Mouse (Mus musculus): Measurements from ENCODE around the gene Ccdc71. TPM values are rescaled to one million over a fixed set of nuclear protein-coding genes. Genes with fewer than 3 reads are reported as not detected.

The Ccdc71 gene
- polyA plus RNA-seq (2015; fragmentation: Illumina TruSeq; extraction: RNeasy Lipid Tissue Mini Kit (QIAGEN cat#74804); ENCODE audit: insufficient read depth, low replicate concordance), result 13.7 TPM

DNA sequence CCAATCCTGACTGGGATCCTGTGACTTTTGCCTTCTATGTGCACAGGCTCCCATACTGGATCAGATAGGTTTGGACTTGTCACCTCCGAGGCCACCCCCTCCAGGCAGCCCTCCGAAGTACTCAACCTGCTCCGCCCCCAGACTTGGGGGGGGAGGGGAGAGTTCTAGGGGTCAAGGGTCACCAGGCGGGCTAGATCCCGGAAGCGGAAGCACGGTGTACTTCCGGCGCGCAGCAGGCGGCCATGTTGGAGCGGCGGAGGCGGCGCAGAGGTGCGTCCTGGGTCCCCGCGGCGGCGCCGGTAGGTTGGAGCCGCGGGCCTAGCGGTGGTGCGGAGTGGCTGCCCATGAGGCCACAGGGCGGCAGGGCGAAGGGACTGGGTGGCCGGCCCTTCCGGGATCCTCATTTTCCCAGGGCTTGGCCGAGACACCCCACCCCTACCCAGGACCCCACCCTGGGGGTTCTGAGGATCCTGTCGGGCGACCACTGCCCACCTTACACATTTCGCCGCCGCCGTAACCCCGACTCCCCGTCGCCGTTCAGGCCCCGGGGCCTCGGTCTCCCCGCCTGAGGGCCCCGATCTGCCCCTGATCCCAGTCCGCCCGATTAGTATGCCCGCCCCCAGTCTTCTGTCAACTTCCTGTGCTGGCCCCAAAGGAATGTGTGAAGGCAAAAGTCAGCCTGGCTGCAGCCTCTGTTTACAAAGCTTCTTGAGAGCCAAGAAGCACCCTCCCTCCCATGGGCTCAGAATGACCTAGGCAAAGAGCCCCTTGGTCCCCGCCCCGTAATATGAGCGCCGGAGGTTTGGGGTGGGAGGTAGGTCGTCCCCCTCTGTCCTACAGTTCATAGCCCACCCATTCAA, at the start of gene Ccdc71:
Ccdc71 (plus strand) TSS at position 209 of the 860 bp plus-strand sequence.

DNA sequence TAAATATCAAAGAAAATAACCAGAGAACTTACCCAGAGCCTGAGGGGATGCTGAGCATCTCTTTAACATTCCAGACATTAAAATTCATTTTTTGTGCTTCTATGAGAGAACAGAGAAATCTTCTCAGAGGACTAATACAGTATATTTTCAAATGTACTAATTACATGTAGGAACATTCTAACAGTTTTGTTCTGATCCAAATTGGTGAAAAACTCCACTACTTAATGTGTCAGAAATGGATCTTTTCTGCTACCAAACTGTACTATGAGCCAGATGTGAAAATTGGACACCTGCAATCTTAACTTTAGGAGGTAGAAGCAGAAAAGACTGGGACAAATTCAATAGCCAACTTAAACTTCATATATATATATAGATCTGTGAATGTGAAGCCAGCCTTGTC, 31.9 kb upstream of the Ccdc71 start, which contains the start of gene Ccdc36:
Ccdc36 (minus strand) TSS at position 101 of the 400 bp plus-strand sequence.

DNA sequence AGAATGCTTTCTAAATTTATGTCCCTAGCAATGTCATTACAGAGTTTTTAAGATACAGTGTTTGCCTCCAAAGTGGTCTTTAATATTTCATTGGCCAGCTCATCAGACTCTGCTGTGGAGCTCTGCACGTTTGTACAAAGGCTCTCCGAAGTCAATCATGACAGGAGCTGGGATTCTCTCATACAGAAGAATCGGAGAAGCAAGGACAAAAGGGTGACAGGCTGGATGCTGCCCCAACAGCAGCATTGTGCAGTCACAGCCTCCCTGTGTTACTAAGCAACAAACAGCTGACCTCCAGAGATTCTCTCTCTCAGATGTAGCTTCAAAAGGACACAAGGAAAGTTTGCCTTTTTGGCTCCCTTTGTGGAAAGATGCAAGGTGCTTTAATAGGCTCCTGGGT, 24.1 kb upstream of the Ccdc71 start, which contains the start of gene BC048562:
BC048562 (plus strand) TSS at position 301 of the 400 bp plus-strand sequence.

DNA sequence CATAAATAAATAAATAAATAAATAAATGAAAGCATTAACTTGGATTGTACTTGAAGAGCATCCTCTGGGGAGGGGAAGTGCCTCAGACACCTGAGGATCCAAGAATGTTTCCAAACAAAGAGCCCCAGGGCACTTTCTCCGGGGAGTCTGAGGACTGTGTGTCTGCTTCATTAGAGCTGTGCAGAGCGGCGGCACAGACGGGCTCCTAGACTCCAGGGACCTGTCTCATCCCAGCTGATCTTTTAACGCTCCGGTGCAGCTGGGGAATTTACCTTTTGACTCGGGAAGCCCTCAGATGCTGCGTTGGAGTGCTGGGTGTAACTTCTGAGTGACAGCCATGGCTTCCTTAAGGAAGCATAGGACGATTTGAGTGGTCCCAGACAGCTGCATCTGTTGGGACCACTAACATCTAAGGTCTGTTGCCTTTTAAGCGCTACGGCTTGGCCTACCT, 879 bp downstream of the Ccdc71 start, which contains the start of gene Klhdc8b:
Klhdc8b (minus strand) TSS at position 401 of the 451 bp plus-strand sequence.

DNA sequence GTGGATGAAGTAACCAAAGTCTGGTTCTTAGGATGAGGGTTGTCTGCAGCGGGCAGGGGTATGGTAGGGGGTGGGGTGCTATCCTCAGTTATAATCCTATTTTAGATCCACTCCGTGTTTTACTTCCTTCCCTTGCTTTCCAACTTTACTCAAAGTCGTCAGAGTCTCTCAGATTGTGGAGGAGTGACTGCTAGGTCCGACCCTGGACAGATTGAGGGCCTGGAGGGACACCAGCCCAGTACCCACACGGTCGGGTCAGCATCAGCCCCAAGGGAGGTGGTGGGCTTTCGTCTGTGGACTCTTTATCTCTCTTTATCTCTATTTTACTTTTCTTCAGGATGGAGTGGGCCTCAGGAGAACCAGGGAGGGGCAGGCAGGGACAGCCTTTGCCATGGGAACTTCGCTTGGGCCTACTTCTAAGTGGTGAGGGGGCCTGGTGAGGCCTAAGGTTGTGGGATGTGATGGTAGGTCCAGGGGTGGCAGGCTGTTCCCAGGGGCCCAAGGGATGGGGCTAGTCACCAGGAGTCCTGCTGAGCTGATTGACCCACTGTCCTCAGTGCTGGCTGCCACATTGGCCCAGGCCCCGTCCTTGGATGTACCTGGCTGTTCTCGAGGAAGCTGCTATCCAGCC, 19.5 kb downstream of the Ccdc71 start, which contains the start of gene Lamb2:
Lamb2 (plus strand) TSS at position 16 of the 631 bp plus-strand sequence.

DNA sequence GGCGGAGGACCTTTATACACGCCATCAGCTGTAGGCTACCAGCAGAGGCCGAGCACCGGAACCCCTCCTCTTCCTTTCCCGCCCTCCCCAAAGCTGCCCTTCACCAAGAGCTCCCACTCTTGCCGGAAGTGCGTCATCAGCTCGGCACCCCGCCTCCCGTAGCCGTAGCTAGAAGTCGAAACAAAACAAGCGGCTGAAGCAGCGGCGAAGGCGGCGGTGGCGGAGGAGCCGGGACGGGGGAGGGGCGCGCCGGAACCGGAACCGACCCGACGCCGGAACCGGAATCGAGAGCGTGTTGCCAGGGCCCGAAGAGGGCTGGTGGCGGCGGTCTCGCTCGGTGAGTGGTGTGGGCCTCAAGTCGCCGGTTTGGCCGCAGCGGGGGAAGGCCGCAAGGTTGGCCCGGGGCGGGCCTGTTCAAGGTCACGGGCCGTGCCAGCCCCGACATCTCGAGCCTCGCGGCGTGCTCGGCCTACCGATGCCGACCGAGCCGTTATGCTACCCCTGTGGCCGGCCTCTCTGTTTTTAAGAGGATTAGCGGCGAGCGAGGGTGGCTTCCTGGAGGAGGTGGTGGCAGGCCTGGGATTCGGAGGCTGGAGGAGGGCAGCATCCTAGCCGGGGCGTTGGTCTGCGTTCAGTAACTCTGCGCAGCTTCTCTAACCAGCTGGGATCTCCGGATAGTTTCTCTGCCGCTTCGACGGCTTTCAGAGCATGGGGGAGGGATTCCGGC, 30.4 kb downstream of the Ccdc71 start, which contains the start of gene Usp19:
Usp19 (plus strand) TSS at position 44 of the 727 bp plus-strand sequence.

DNA sequence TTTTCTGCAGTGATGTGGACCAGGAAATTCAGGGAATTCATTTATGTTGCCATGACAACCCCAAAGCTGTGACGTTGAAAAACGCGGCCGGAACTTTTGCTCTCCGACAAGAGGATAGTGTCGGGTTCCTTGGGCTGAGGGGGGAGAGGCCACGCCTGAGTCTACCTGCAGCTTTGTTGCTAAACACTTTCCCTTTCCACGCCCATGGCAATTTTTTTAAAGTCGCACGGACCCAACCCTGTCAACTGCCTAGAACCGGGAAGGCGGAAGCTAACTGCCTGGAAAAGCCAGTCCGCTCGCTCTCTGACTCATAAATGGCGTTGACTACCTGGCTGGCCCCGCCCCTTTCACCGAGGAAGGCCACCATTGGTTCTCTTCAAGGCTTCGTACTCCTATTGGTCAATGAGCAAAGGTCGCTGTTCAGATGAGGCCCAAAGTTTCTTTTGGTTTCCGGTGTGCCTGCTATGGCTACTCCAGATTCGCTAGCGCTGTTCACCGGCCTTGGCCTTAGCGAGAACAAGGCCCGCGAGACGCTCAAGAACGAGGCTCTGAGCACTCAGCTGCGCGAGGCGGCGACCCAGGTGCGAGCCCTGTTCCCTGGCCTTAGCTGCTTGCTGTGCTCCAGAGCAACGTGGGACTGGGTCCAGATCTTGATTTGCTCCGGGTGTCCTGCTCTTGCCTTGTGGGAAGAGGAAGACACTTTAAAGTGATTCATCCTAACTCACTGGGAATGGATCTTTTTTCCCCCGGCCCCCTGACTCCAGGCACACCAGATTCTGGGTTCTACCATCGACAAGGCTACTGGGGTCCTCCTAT, 47.5 kb downstream of the Ccdc71 start, which contains the start of gene Qars:
Qars (plus strand) TSS at position 88 of the 816 bp plus-strand sequence.

Other genes with a start within 250 kb of the Ccdc71 start
- gene Dag1, start 196.6 kb upstream of the Ccdc71 start, polyA plus RNA-seq (2015; fragmentation: Illumina TruSeq; extraction: RNeasy Lipid Tissue Mini Kit (QIAGEN cat#74804); ENCODE audit: insufficient read depth, low replicate concordance), result 19.5 TPM
- gene Nicn1, start 170.1 kb upstream of the Ccdc71 start, polyA plus RNA-seq (2015; fragmentation: Illumina TruSeq; extraction: RNeasy Lipid Tissue Mini Kit (QIAGEN cat#74804); ENCODE audit: insufficient read depth, low replicate concordance), result 10.3 TPM
- 7.1 TPM for gene Amt, start 163.7 kb upstream of the Ccdc71 start, polyA plus RNA-seq (2015; fragmentation: Illumina TruSeq; extraction: RNeasy Lipid Tissue Mini Kit (QIAGEN cat#74804); ENCODE audit: insufficient read depth, low replicate concordance)
- gene Rhoa, start 154.4 kb upstream of the Ccdc71 start, polyA plus RNA-seq (2015; fragmentation: Illumina TruSeq; extraction: RNeasy Lipid Tissue Mini Kit (QIAGEN cat#74804); ENCODE audit: insufficient read depth, low replicate concordance), result 589 TPM
- gene Tcta, start 154.4 kb upstream of the Ccdc71 start, polyA plus RNA-seq (2015; fragmentation: Illumina TruSeq; extraction: RNeasy Lipid Tissue Mini Kit (QIAGEN cat#74804); ENCODE audit: insufficient read depth, low replicate concordance), result 28.2 TPM
- 346 TPM for gene Gpx1, start 121.6 kb upstream of the Ccdc71 start, polyA plus RNA-seq (2015; fragmentation: Illumina TruSeq; extraction: RNeasy Lipid Tissue Mini Kit (QIAGEN cat#74804); ENCODE audit: insufficient read depth, low replicate concordance)
- gene Usp4, start 112.7 kb upstream of the Ccdc71 start, polyA plus RNA-seq (2015; fragmentation: Illumina TruSeq; extraction: RNeasy Lipid Tissue Mini Kit (QIAGEN cat#74804); ENCODE audit: insufficient read depth, low replicate concordance), result 112 TPM
- 3.8 TPM for gene 1700102P08Rik, start 67.7 kb upstream of the Ccdc71 start, polyA plus RNA-seq (2015; fragmentation: Illumina TruSeq; extraction: RNeasy Lipid Tissue Mini Kit (QIAGEN cat#74804); ENCODE audit: insufficient read depth, low replicate concordance)
- 0.10 TPM for gene Ccdc36, start 32.0 kb upstream of the Ccdc71 start, polyA plus RNA-seq (2015; fragmentation: Illumina TruSeq; extraction: RNeasy Lipid Tissue Mini Kit (QIAGEN cat#74804); ENCODE audit: insufficient read depth, low replicate concordance)
- gene BC048562, start 24.0 kb upstream of the Ccdc71 start, polyA plus RNA-seq (2015; fragmentation: Illumina TruSeq; extraction: RNeasy Lipid Tissue Mini Kit (QIAGEN cat#74804); ENCODE audit: insufficient read depth, low replicate concordance), result not detected
- 8.7 TPM for gene Klhdc8b, start 1.1 kb downstream of the Ccdc71 start, polyA plus RNA-seq (2015; fragmentation: Illumina TruSeq; extraction: RNeasy Lipid Tissue Mini Kit (QIAGEN cat#74804); ENCODE audit: insufficient read depth, low replicate concordance)
- 11.6 TPM for gene Lamb2, start 19.2 kb downstream of the Ccdc71 start, polyA plus RNA-seq (2015; fragmentation: Illumina TruSeq; extraction: RNeasy Lipid Tissue Mini Kit (QIAGEN cat#74804); ENCODE audit: insufficient read depth, low replicate concordance)
- 83.1 TPM for gene Usp19, start 30.1 kb downstream of the Ccdc71 start, polyA plus RNA-seq (2015; fragmentation: Illumina TruSeq; extraction: RNeasy Lipid Tissue Mini Kit (QIAGEN cat#74804); ENCODE audit: insufficient read depth, low replicate concordance)
- gene Qars, start 47.2 kb downstream of the Ccdc71 start, polyA plus RNA-seq (2015; fragmentation: Illumina TruSeq; extraction: RNeasy Lipid Tissue Mini Kit (QIAGEN cat#74804); ENCODE audit: insufficient read depth, low replicate concordance), result 137 TPM
- 119 TPM for gene Qrich1, start 56.3 kb downstream of the Ccdc71 start, polyA plus RNA-seq (2015; fragmentation: Illumina TruSeq; extraction: RNeasy Lipid Tissue Mini Kit (QIAGEN cat#74804); ENCODE audit: insufficient read depth, low replicate concordance)
- 139 TPM for gene Impdh2, start 99.8 kb downstream of the Ccdc71 start, polyA plus RNA-seq (2015; fragmentation: Illumina TruSeq; extraction: RNeasy Lipid Tissue Mini Kit (QIAGEN cat#74804); ENCODE audit: insufficient read depth, low replicate concordance)
- 8.6 TPM for gene Ndufaf3, start 106.9 kb downstream of the Ccdc71 start, polyA plus RNA-seq (2015; fragmentation: Illumina TruSeq; extraction: RNeasy Lipid Tissue Mini Kit (QIAGEN cat#74804); ENCODE audit: insufficient read depth, low replicate concordance)
- 58.1 TPM for gene Dalrd3, start 109.4 kb downstream of the Ccdc71 start, polyA plus RNA-seq (2015; fragmentation: Illumina TruSeq; extraction: RNeasy Lipid Tissue Mini Kit (QIAGEN cat#74804); ENCODE audit: insufficient read depth, low replicate concordance)
- gene Wdr6, start 118.2 kb downstream of the Ccdc71 start, polyA plus RNA-seq (2015; fragmentation: Illumina TruSeq; extraction: RNeasy Lipid Tissue Mini Kit (QIAGEN cat#74804); ENCODE audit: insufficient read depth, low replicate concordance), result 11.5 TPM
- gene P4htm, start 137.1 kb downstream of the Ccdc71 start, polyA plus RNA-seq (2015; fragmentation: Illumina TruSeq; extraction: RNeasy Lipid Tissue Mini Kit (QIAGEN cat#74804); ENCODE audit: insufficient read depth, low replicate concordance), result 0.48 TPM
- 75.7 TPM for gene Arih2, start 188.9 kb downstream of the Ccdc71 start, polyA plus RNA-seq (2015; fragmentation: Illumina TruSeq; extraction: RNeasy Lipid Tissue Mini Kit (QIAGEN cat#74804); ENCODE audit: insufficient read depth, low replicate concordance)
- gene Slc25a20, start 201.6 kb downstream of the Ccdc71 start, polyA plus RNA-seq (2015; fragmentation: Illumina TruSeq; extraction: RNeasy Lipid Tissue Mini Kit (QIAGEN cat#74804); ENCODE audit: insufficient read depth, low replicate concordance), result 30.9 TPM
- gene Prkar2a, start 228.8 kb downstream of the Ccdc71 start, polyA plus RNA-seq (2015; fragmentation: Illumina TruSeq; extraction: RNeasy Lipid Tissue Mini Kit (QIAGEN cat#74804); ENCODE audit: insufficient read depth, low replicate concordance), result 23.6 TPM

Data from spleen, adult 10 weeks (tissue).